Mouse (Mus musculus) liver, embryonic 16.5 days (tissue): ENCODE measurements around the gene Tmem243. TPM values are rescaled to one million over a fixed set of nuclear protein-coding genes. Genes with fewer than 3 reads are reported as not detected.

ENCODE experiments used
- ATAC-seq: fragments of 200-750 bp; cut with Nextera tagmentation; 2 replicates; pipeline ENCODE4 v1.8.0; 2017; ENCODE audit warnings: low read depth, mild to moderate bottlenecking, moderate number of reproducible peaks, moderate library complexity
- H3K27ac ChIP-seq: fragments of 300-500 bp; sonication (generic); 2 replicates; pipeline ENCODE4 v1.5.1; 2014; ENCODE audit warnings: mild to moderate bottlenecking, low read length
- H3K27me3 ChIP-seq: fragments of 300-500 bp; sonication (generic); 2 replicates; pipeline ENCODE4 v1.6.1; 2014; ENCODE audit warnings: low read depth, low read length, mixed read lengths; ENCODE audit not compliant: control insufficient read depth, insufficient read depth
- H3K36me3 ChIP-seq: fragments of 300-500 bp; sonication (generic); 2 replicates; pipeline ENCODE4 v1.6.1; 2014; ENCODE audit warnings: mild to moderate bottlenecking; ENCODE audit not compliant: control insufficient read depth, insufficient read depth
- H3K4me1 ChIP-seq: fragments of 300-500 bp; sonication (generic); 2 replicates; pipeline ENCODE4 v1.6.1; 2014; ENCODE audit warnings: low read depth, low read length, mixed read lengths; ENCODE audit not compliant: control insufficient read depth
- H3K4me2 ChIP-seq: fragments of 300-500 bp; sonication (generic); 2 replicates; pipeline ENCODE4 v1.6.1; 2014; ENCODE audit warnings: low read depth, low read length, mixed read lengths
- H3K4me3 ChIP-seq: fragments of 300-500 bp; sonication (generic); 2 replicates; pipeline ENCODE4 v1.5.1; 2014; ENCODE audit warnings: low read depth, mild to moderate bottlenecking, low read length
- H3K9ac ChIP-seq: fragments of 300-500 bp; sonication (generic); 2 replicates; pipeline ENCODE4 v1.6.1; 2014; ENCODE audit warnings: low read depth, low read length
- H3K9me3 ChIP-seq: fragments of 300-500 bp; sonication (generic); replicated peaks from 2 replicates; pipeline ENCODE4 v1.6.1; 2016; ENCODE audit warnings: low read length; ENCODE audit not compliant: control insufficient read depth
- WGBS: fragments of 180-500 bp; shearing (Covaris S2); extraction: QIAGEN DNeasy Blood & Tissue Kit; methylation state at CpG from one replicate; pipeline ENCODE4 v1.1.7; 2014; ENCODE audit not compliant: insufficient replicate concordance; 5-methylcytosine and 5-hydroxymethylcytosine counted together
- polyA plus RNA-seq: library from polyadenylated mRNA; unstranded; fragments of >200 nt; fragmentation: Nextera tagmentation; extraction: Ambion mirVana; gene quantifications from 2 replicates; pipeline ENCODE4 v1.2.1, GENCODE M21; 2015

The Tmem243 gene
- polyA plus RNA-seq: 5.0 and 6.9 TPM in 2 replicates

DNA sequence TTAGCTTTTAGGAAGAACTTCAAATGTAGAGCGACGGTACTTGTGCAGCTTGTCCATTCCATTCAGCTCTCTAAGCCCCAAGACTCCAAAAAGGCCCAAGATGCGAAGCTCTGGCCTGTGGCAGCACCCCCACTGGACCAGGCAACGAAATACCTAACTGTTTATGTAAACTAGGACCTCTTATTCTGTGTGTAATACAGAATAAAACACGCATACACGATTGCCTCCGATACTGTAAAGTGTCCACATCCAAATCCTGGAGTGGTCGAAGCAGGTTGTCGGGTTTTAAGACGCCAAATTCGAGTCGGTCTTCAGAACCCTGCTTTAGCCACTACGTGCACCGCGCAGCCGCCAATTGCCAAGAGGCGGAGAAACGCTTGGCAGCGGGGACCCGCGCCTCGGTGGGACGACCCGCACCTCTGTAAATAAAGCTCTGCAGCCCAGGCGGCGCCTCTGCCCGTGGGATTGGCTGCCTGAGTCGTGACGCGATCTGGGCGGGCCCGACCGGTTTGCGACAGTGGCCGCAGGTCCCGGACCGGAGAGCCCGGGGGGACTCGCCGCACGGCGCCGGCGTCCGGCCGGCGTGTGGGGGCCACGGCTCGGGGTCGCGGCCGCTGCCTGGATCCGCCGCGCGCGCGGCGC lies at the start of gene Tmem243:
Gene Tmem243, plus strand, starts transcription at position 462 of the 642 bp plus-strand sequence.
- peaks cover 35% of the 10 kb centered on the region for H3K27me3 ChIP-seq
- H3K27ac ChIP-seq: peak within 1 kb of the TSS; percentile 45
- ATAC-seq: peak; percentile 91
- H3K4me1 ChIP-seq: no peaks in the 10 kb centered on the region
- H3K4me2 ChIP-seq: peak within 1 kb of the TSS; percentile 55
- peak within 1 kb of the TSS; percentile 77 for H3K4me3 ChIP-seq
- peak within 1 kb of the TSS; percentile 68 for H3K9ac ChIP-seq
- H3K36me3 ChIP-seq: no peaks in the 10 kb centered on the region
- no peaks in the 10 kb centered on the region for H3K9me3 ChIP-seq
- WGBS: under 1% methylated on average over 59 of the region's 59 CpGs

DNA sequence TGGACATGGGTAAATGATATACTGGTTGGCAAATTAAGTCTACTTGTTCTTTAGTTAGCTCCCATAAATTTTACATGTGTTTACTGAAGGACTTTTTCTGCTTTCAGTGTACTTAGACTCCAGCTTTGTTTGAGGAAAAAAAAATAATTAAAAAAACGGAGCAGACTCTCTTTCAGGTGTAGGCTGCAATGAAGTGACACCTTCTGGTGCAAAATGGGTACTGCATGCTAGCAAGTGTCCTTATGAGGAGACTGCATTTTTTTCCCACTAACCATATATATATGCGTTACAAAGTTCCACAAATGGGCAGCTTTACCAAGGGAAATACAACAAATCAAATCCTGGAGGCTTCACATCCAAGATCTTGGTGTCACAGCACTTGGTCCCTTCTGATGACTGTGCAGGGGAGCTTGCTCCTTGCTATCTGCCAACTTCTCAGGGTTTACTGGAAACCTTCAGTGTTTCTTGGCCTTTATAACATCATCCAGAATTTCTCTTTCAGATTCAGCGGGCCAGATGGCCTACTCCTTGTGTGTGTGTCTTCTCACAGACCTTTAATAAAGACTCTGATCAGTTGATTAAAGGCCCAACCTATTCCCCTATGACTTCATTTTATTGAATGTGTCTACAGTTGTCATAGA lies 44.3 kb upstream of the Tmem243 start:
- no peak overlapping the region for H3K4me3 ChIP-seq
- no peaks in the 10 kb centered on the region for H3K36me3 ChIP-seq
- H3K9ac ChIP-seq: no peak overlapping the region
- H3K4me2 ChIP-seq: no peak overlapping the region
- no peaks in the 10 kb centered on the region for H3K4me1 ChIP-seq
- no peak for ATAC-seq
- no peaks in the 10 kb centered on the region for H3K27me3 ChIP-seq
- 13% methylated on average over 3 of the region's 3 CpGs for WGBS
- H3K9me3 ChIP-seq: no peaks in the 10 kb centered on the region
- no peak overlapping the region for H3K27ac ChIP-seq

DNA sequence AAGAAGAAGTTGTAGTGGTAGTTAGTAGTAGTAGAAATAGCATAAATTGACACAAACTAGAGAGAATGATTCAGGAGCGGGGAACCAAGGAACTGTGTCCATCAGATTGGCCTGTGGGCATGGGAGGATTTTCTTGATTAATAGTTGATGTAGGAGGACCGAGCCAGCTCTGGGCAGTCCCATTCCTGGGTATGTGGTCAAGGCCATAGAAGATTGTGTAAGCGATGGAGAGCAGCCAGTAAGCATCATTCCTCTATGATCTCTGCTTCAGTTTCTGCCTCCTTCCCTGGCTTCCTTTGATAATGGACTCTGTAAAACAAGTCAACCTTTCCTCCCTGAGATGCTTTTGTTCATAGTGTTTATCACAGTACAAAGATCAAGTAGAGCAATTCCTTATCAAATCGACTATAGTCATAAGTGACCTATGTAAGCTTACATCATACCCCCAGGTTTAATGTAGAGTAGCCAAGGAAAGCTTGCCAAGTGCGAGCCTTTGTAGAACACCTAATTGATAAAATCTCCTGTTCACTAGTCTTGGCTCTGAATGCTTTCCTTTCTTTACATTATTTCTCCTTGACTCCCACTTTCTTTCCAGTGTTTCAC lies 43.1 kb upstream of the Tmem243 start:
- peak; percentile 48; the same call in 1 of the 2 replicates for ATAC-seq
- no peak overlapping the region for H3K9ac ChIP-seq
- H3K4me3 ChIP-seq: no peak overlapping the region
- H3K4me1 ChIP-seq: no peaks in the 10 kb centered on the region
- no peaks in the 10 kb centered on the region for H3K27me3 ChIP-seq
- H3K36me3 ChIP-seq: no peaks in the 10 kb centered on the region
- no peaks in the 10 kb centered on the region for H3K9me3 ChIP-seq
- 53% methylated on average over 5 of the region's 5 CpGs for WGBS
- H3K4me2 ChIP-seq: no peak overlapping the region
- H3K27ac ChIP-seq: no peak overlapping the region

GRCm38 (mm10) chr5:9059303-9060023 lies 41.0 kb upstream of the Tmem243 start:
- ATAC-seq: no peak
- WGBS: 69% methylated on average over 6 of the region's 6 CpGs
- Histone ChIP-seq H3K9ac (no peak overlapping the region), H3K9me3 (no peaks in the 10 kb centered on the region), H3K4me3 (no peak overlapping the region), H3K4me1 (no peaks in the 10 kb centered on the region), H3K27me3 (no peaks in the 10 kb centered on the region), H3K4me2 (no peak overlapping the region), H3K36me3 (no peaks in the 10 kb centered on the region), H3K27ac (no peak overlapping the region)

DNA sequence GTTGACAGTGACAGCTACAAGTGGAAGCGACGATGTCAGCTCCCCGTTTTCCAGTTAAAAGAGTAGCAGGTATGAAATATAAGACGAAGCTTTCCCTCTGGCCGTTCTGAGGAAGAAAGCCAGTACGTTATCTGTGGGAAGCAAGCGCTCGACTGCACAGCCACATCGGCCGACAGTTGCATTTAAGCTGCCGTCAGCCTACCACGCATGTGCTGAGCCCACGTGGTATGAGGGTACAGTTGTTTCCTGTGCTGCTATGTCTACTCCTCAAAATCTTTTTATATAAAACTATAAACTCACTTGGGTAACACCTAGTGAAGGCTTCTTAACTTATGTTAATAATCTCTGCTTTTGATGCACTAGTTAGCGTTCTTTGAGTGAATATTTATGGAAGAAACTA lies 40.2 kb upstream of the Tmem243 start:
- Histone ChIP-seq H3K36me3 (no peaks in the 10 kb centered on the region), H3K27me3 (no peaks in the 10 kb centered on the region), H3K4me1 (no peaks in the 10 kb centered on the region), H3K27ac (no peak overlapping the region), H3K9ac (no peak overlapping the region), H3K4me2 (no peak overlapping the region), H3K4me3 (no peak overlapping the region), H3K9me3 (no peaks in the 10 kb centered on the region)
- no peak for ATAC-seq
- 54% methylated on average over 14 of the region's 14 CpGs for WGBS

DNA sequence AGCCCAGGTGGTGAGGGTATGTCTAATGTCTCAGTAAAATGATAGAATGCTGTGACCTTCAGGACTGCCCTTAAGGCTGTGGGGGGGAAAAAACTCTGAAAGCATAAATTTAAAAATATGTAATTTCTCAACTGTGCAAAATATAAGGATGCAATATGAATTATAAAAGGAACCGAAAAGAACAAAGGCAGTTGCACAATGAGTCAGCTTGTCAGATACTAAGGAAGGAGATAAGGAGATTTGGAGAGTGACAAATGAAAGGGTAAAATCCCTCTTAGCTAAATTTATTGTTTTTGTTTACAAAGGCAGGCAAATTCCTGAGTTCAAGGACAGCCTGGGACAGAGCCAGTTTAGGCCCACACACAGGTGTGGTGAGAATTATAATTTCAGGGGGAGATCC lies 36.3 kb upstream of the Tmem243 start:
- ATAC-seq: no peak
- Histone ChIP-seq H3K4me3 (no peak overlapping the region), H3K36me3 (no peaks in the 10 kb centered on the region), H3K4me2 (no peak overlapping the region), H3K27ac (no peak overlapping the region), H3K9ac (no peak overlapping the region), H3K27me3 (no peaks in the 10 kb centered on the region), H3K4me1 (no peaks in the 10 kb centered on the region), H3K9me3 (no peaks in the 10 kb centered on the region)
- WGBS: 56% methylated on average over 1 of the region's 1 CpGs

DNA sequence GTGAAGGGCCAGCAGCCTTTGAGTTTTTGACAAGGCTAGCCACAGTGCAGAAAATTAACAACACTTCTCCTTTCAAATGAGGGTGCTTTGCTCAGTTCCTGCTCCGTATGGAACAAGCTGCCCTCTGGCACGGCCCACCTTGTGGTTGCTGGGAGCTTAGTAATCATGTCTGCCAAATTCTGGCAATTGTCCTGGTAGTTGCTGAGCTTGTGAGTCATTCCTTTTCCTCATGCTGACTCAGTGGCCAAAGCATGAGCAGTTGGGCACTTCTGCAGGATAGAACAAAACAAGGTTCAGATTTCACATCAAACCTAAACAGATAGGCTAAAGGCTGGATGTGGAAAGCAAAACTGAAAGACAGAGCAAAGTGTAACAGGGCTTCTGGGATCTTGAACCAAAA lies 31.6 kb upstream of the Tmem243 start:
- no peak overlapping the region for H3K4me3 ChIP-seq
- ATAC-seq: no peak
- H3K4me2 ChIP-seq: no peak overlapping the region
- H3K9me3 ChIP-seq: no peaks in the 10 kb centered on the region
- H3K4me1 ChIP-seq: no peaks in the 10 kb centered on the region
- no peak overlapping the region for H3K27ac ChIP-seq
- no peaks in the 10 kb centered on the region for H3K27me3 ChIP-seq
- 34% methylated on average over 2 of the region's 2 CpGs for WGBS
- H3K9ac ChIP-seq: no peak overlapping the region
- H3K36me3 ChIP-seq: no peaks in the 10 kb centered on the region

- ATAC-seq: no peak
- H3K4me2 ChIP-seq: no peak overlapping the region
- no peaks in the 10 kb centered on the region for H3K9me3 ChIP-seq
- H3K4me3 ChIP-seq: no peak overlapping the region
- H3K9ac ChIP-seq: no peak overlapping the region
- H3K27me3 ChIP-seq: no peaks in the 10 kb centered on the region
- H3K36me3 ChIP-seq: no peaks in the 10 kb centered on the region
- WGBS: 49% methylated on average over 6 of the region's 6 CpGs
- H3K4me1 ChIP-seq: no peaks in the 10 kb centered on the region
- H3K27ac ChIP-seq: no peak overlapping the region
These were observed 30.8 kb upstream of the Tmem243 start for GRCm38 (mm10) chr5:9069599-9070209.
